Mouse (Mus musculus) adrenal gland, postnatal 14 days (tissue): ENCODE measurements around the gene Lrp2. TPM values are rescaled to one million over a fixed set of nuclear protein-coding genes. Genes with fewer than 3 reads are reported as not detected.

Experiments used
- DNase-seq: peaks from one replicate; pipeline ENCODE4 v3.0.0; 2021; ENCODE audit warnings: mixed read lengths
- total RNA-seq: library from RNA; stranded (reverse); gene quantifications from 2 replicates; pipeline ENCODE4 v1.2.3, GENCODE M21; 2021

Lrp2 gene
- total RNA-seq, 1 experiment from 2014 or later = 0.78 TPM

- DNase-seq = no peak
These were observed 74.1 kb downstream of the Lrp2 start for GRCm38 (mm10) chr2:69511766-69512165.

- no peak for DNase-seq
These were observed 85.5 kb downstream of the Lrp2 start for GRCm38 (mm10) chr2:69500357-69500756.

- no peak for DNase-seq
These were observed 92.7 kb downstream of the Lrp2 start for GRCm38 (mm10) chr2:69493130-69493529.

GRCm38 (mm10) chr2:69480965-69481364 is 104.9 kb downstream of the Lrp2 start:
- DNase-seq = no peak

- DNase-seq = no peak
These were observed 106.0 kb downstream of the Lrp2 start for GRCm38 (mm10) chr2:69479859-69480258.

- no peak for DNase-seq
These were observed 109.0 kb downstream of the Lrp2 start for GRCm38 (mm10) chr2:69476901-69477300.

GRCm38 (mm10) chr2:69475177-69475576 is 110.7 kb downstream of the Lrp2 start:
- DNase-seq = no peak

GRCm38 (mm10) chr2:69471837-69472236 is 114.0 kb downstream of the Lrp2 start:
- no peak for DNase-seq

GRCm38 (mm10) chr2:69463609-69464008 is 122.3 kb downstream of the Lrp2 start:
- no peak for DNase-seq

GRCm38 (mm10) chr2:69459481-69459880 is 126.4 kb downstream of the Lrp2 start:
- no peak for DNase-seq

- no peak for DNase-seq
These were observed 134.7 kb downstream of the Lrp2 start for GRCm38 (mm10) chr2:69451128-69451527.

- DNase-seq = no peak
These were observed 137.3 kb downstream of the Lrp2 start for GRCm38 (mm10) chr2:69448581-69448980.

- no peak for DNase-seq
These were observed 139.9 kb downstream of the Lrp2 start for GRCm38 (mm10) chr2:69445896-69446472.

- no peak for DNase-seq
These were observed 144.2 kb downstream of the Lrp2 start for GRCm38 (mm10) chr2:69441656-69442055.

- DNase-seq = peak; percentile 79
These were observed 157.7 kb downstream of the Lrp2 start for GRCm38 (mm10) chr2:69428116-69428515.

- no peak for DNase-seq
These were observed 158.7 kb downstream of the Lrp2 start for GRCm38 (mm10) chr2:69427141-69427540.

GRCm38 (mm10) chr2:69426081-69426480 is 159.8 kb downstream of the Lrp2 start:
- DNase-seq = no peak

- no peak for DNase-seq
These were observed 161.0 kb downstream of the Lrp2 start for GRCm38 (mm10) chr2:69424829-69425228.

GRCm38 (mm10) chr2:69418294-69418881 is 167.5 kb downstream of the Lrp2 start:
- DNase-seq = no peak

GRCm38 (mm10) chr2:69415070-69415469 is 170.8 kb downstream of the Lrp2 start:
- DNase-seq = no peak

GRCm38 (mm10) chr2:69414539-69414938 is 171.3 kb downstream of the Lrp2 start:
- DNase-seq = no peak

GRCm38 (mm10) chr2:69405692-69406091 is 180.2 kb downstream of the Lrp2 start:
- peak; percentile 10 for DNase-seq

- no peak for DNase-seq
These were observed 183.6 kb downstream of the Lrp2 start for GRCm38 (mm10) chr2:69402309-69402708.

- DNase-seq = no peak
These were observed 184.0 kb downstream of the Lrp2 start for GRCm38 (mm10) chr2:69401891-69402290.
